8 mouse cellular contexts compared by ENCODE assay signal in genomic region chr3:89213803-89214530, GRCm38 (mm10). TPM values are rescaled to one million over a fixed set of nuclear protein-coding genes. Genes with fewer than 3 reads are reported as not detected.
DNase-seq lines count a peak whose midpoint lies in the region; ATAC-seq and TF ChIP-seq lines count a peak whose summit lies in the region.

No protein-coding gene starts in this region.

- TF ChIP-seq CTCF in G1E (IDR thresholded peaks at IDR 0.05; ENCODE audit: low read depth, low read length) = no peak
- TF ChIP-seq CTCF in layer of hippocampus, adult 2 months (conservative IDR thresholded peaks at IDR 0.05) = no peak
- TF ChIP-seq CTCF in lung, adult 2 months (IDR thresholded peaks at IDR 0.05; ENCODE audit: insufficient read depth, low read length) = no peak

- H3K4me1 ChIP-seq in G1E (ENCODE audit: insufficient read depth, low read depth, low read length) = peaks cover 56% of the 10 kb centered on the region
- peaks cover 39% of the 10 kb centered on the region for H3K4me1 ChIP-seq in forebrain, embryonic 15.5 days
- H3K4me1 ChIP-seq in lung, adult 2 months (ENCODE audit: control insufficient read depth, insufficient read depth, low read length) = peaks cover 9% of the 10 kb centered on the region
- peaks cover 48% of the 10 kb centered on the region for H3K4me1 ChIP-seq in neural tube, embryonic 15.5 days

- H3K27ac ChIP-seq in forebrain, embryonic 15.5 days (replicated peaks) = peak overlapping the region; percentile 98
- peak overlapping the region; percentile 97 for H3K27ac ChIP-seq in layer of hippocampus, adult 2 months
- H3K27ac ChIP-seq in neural tube, embryonic 15.5 days (replicated peaks) = peak overlapping the region; percentile 99

- peak; percentile 96 for DNase-seq in G1E (ENCODE audit: low spot score)
- peak; percentile 86 for DNase-seq in cerebellum, adult 11-12 months
- peak; percentile 92 for DNase-seq in heart, postnatal 25 days (ENCODE audit: low spot score)
- DNase-seq in layer of hippocampus, adult 2 months (ENCODE audit: low spot score in 2 of 2) = peak; percentile 88 to 92
- DNase-seq in lung, adult 2 months = peak; percentile 93
- DNase-seq in testis, postnatal 10 days (ENCODE audit: low spot score) = peak; percentile 95

- H3K4me3 ChIP-seq in G1E (ENCODE audit: low read depth, low read length) = peak overlapping the region; percentile 86
- peak overlapping the region; percentile 80 for H3K4me3 ChIP-seq in forebrain, embryonic 15.5 days
- peak overlapping the region; percentile 83 for H3K4me3 ChIP-seq in layer of hippocampus, adult 2 months
- peak overlapping the region; percentile 96 for H3K4me3 ChIP-seq in lung, adult 2 months (replicated peaks; ENCODE audit: extremely low read depth, low read depth, low read length)
- peak overlapping the region; percentile 79 for H3K4me3 ChIP-seq in neural tube, embryonic 15.5 days (replicated peaks)

- peak; percentile 69 for ATAC-seq in G1E (ENCODE audit: extremely low read depth, insufficient number of reproducible peaks, low FRiP score, poor library complexity, severe bottlenecking)
- ATAC-seq in forebrain, embryonic 15.5 days (replicated peaks) = peak; percentile 85
- ATAC-seq in neural tube, embryonic 15.5 days (ENCODE audit: low FRiP score) = peak; percentile 91

- H3K9me3 ChIP-seq in G1E (replicated peaks) = no peaks in the 10 kb centered on the region
- no peaks in the 10 kb centered on the region for H3K9me3 ChIP-seq in forebrain, embryonic 15.5 days
- H3K9me3 ChIP-seq in neural tube, embryonic 15.5 days (replicated peaks) = no peaks in the 10 kb centered on the region

- intact Hi-C loops in heart, postnatal 25 days (cut with DNase I) = loop anchor here (2.0 kb wide), 1 partner anchor 17 kb away; no protein-coding TSS in a partner anchor

- peaks cover 13% of the 10 kb centered on the region for H3K27me3 ChIP-seq in G1E (ENCODE audit: insufficient read depth, low read length)
- no peaks in the 10 kb centered on the region for H3K27me3 ChIP-seq in forebrain, embryonic 15.5 days
- H3K27me3 ChIP-seq in neural tube, embryonic 15.5 days (replicated peaks) = no peaks in the 10 kb centered on the region

- peak; percentile 67; the same call in 1 of the 2 replicates for TF ChIP-seq POLR2A in lung, adult 2 months (IDR thresholded peaks at IDR 0.05; ENCODE audit: borderline replicate concordance, extremely low read depth, low read depth, low read length)

- H3K9ac ChIP-seq in forebrain, embryonic 15.5 days (replicated peaks) = peak overlapping the region; percentile 79
- peak overlapping the region; percentile 68 for H3K9ac ChIP-seq in neural tube, embryonic 15.5 days (replicated peaks)

- WGBS in forebrain, embryonic 15.5 days = under 1% methylated on average over 67 of the region's 69 CpGs
- WGBS in lung, adult 2 months = 1% methylated on average over 69 of the region's 69 CpGs
- WGBS in neural tube, embryonic 15.5 days = under 1% methylated on average over 69 of the region's 69 CpGs

- H3K36me3 ChIP-seq in G1E (replicated peaks) = peaks cover 38% of the 10 kb centered on the region
- H3K36me3 ChIP-seq in forebrain, embryonic 15.5 days = peaks cover 15% of the 10 kb centered on the region
- peaks cover 21% of the 10 kb centered on the region for H3K36me3 ChIP-seq in neural tube, embryonic 15.5 days

- H3K4me2 ChIP-seq in forebrain, embryonic 15.5 days (replicated peaks) = peak overlapping the region; percentile 94
- H3K4me2 ChIP-seq in neural tube, embryonic 15.5 days = peak overlapping the region; percentile 85

RNA-seq across cellular contexts. Expression of gene Thbs3, which starts 1.0 kb away (rescaled TPM):
- total RNA-seq in G1E (2014; fragmentation: Nextera tagmentation) (1.5 and 2.4 TPM in 2 replicates), G1E (2017) (3.1 and 3.4 TPM in 2 replicates)
- 0.49 and 0.67 TPM in 2 replicates for polyA plus RNA-seq in G1E (2012)
- polyA plus RNA-seq in forebrain, embryonic 15.5 days (2015; fragmentation: Nextera tagmentation; extraction: Ambion mirVana) = 67.0 and 68.3 TPM in 2 replicates
- total RNA-seq in heart, postnatal 25 days (2021) = 1 to 10 TPM; 6.1 to 7.2 TPM
- total RNA-seq in layer of hippocampus, adult 2 months (2021) = 10 to 100 TPM; 42.6 to 43.8 TPM
- 134 and 139 TPM in 2 replicates for polyA plus RNA-seq in lung, adult 2 months (2012; rRNA removed)
- polyA plus RNA-seq in neural tube, embryonic 15.5 days (2015; fragmentation: Nextera tagmentation; extraction: Ambion mirVana) = 38.6 and 48.2 TPM in 2 replicates

RNA-seq across cellular contexts. Expression of gene Gba, which starts 11.2 kb away (rescaled TPM):
- total RNA-seq in G1E (2014; fragmentation: Nextera tagmentation) (30.1 and 36.1 TPM in 2 replicates), G1E (2017) (69.6 and 72.4 TPM in 2 replicates)
- polyA plus RNA-seq in G1E (2012) = 3.0 and 6.0 TPM in 2 replicates
- polyA plus RNA-seq in forebrain, embryonic 15.5 days (2015; fragmentation: Nextera tagmentation; extraction: Ambion mirVana) = 39.2 and 42.7 TPM in 2 replicates
- total RNA-seq in heart, postnatal 25 days (2021) = 10 to 100 TPM; 18.2 to 20.9 TPM
- 10 to 100 TPM; 55.7 to 67.9 TPM for total RNA-seq in layer of hippocampus, adult 2 months (2021)
- 56.4 and 94.2 TPM in 2 replicates for polyA plus RNA-seq in lung, adult 2 months (2012; rRNA removed)
- 45.5 and 47.9 TPM in 2 replicates for polyA plus RNA-seq in neural tube, embryonic 15.5 days (2015; fragmentation: Nextera tagmentation; extraction: Ambion mirVana)

RNA-seq across cellular contexts. Expression of gene Mtx1, which starts 12.9 kb away (rescaled TPM):
- total RNA-seq in G1E (2014; fragmentation: Nextera tagmentation) (42.6 and 54.5 TPM in 2 replicates), G1E (2017) (82.5 and 100 TPM in 2 replicates)
- 311 and 404 TPM in 2 replicates for polyA plus RNA-seq in G1E (2012)
- polyA plus RNA-seq in forebrain, embryonic 15.5 days (2015; fragmentation: Nextera tagmentation; extraction: Ambion mirVana) = 172 and 175 TPM in 2 replicates
- 10 to 100 TPM; 62.3 to 62.6 TPM for total RNA-seq in heart, postnatal 25 days (2021)
- 100 to 1,000 TPM; 100 to 102 TPM for total RNA-seq in layer of hippocampus, adult 2 months (2021)
- 107 and 110 TPM in 2 replicates for polyA plus RNA-seq in lung, adult 2 months (2012; rRNA removed)
- 159 and 171 TPM in 2 replicates for polyA plus RNA-seq in neural tube, embryonic 15.5 days (2015; fragmentation: Nextera tagmentation; extraction: Ambion mirVana)

RNA-seq across cellular contexts. Expression of gene Muc1, which starts 14.9 kb away (rescaled TPM):
- total RNA-seq in G1E (2014; fragmentation: Nextera tagmentation) = 0.34 TPM in 1 of 2 replicates, not detected in the other
- 0.06 and 0.16 TPM in 2 replicates for total RNA-seq in G1E (2017)
- not detected in 2 replicates for polyA plus RNA-seq in G1E (2012)
- 1.1 and 1.8 TPM in 2 replicates for polyA plus RNA-seq in forebrain, embryonic 15.5 days (2015; fragmentation: Nextera tagmentation; extraction: Ambion mirVana)
- under 1 TPM; 0.22 to 0.39 TPM for total RNA-seq in heart, postnatal 25 days (2021)
- total RNA-seq in layer of hippocampus, adult 2 months (2021) = 1 to 10 TPM in 1 of 2 experiments, under 1 TPM in 1; 0.31 to 1.3 TPM
- 294 and 354 TPM in 2 replicates for polyA plus RNA-seq in lung, adult 2 months (2012; rRNA removed)
- 0.56 and 0.79 TPM in 2 replicates for polyA plus RNA-seq in neural tube, embryonic 15.5 days (2015; fragmentation: Nextera tagmentation; extraction: Ambion mirVana)

RNA-seq across cellular contexts. Expression of gene Fam189b, which starts 31.0 kb away (rescaled TPM):
- 2.2 and 3.5 TPM in 2 replicates for total RNA-seq in G1E (2014; fragmentation: Nextera tagmentation)
- total RNA-seq in G1E (2017) = 1.1 TPM in 2 replicates
- 11.9 and 14.8 TPM in 2 replicates for polyA plus RNA-seq in G1E (2012)
- polyA plus RNA-seq in forebrain, embryonic 15.5 days (2015; fragmentation: Nextera tagmentation; extraction: Ambion mirVana) = 22.3 and 24.6 TPM in 2 replicates
- total RNA-seq in heart, postnatal 25 days (2021) = 1 to 10 TPM; 5.2 to 5.7 TPM
- total RNA-seq in layer of hippocampus, adult 2 months (2021) = 10 to 100 TPM; 61.6 to 61.7 TPM
- 36.7 and 39.0 TPM in 2 replicates for polyA plus RNA-seq in lung, adult 2 months (2012; rRNA removed)
- polyA plus RNA-seq in neural tube, embryonic 15.5 days (2015; fragmentation: Nextera tagmentation; extraction: Ambion mirVana) = 41.4 and 47.2 TPM in 2 replicates

Comparison
In these comparisons a context has a peak if more than half of its experiments do, and no peak if none do; other contexts are left out.
1. Peak in every context shown above with its lines: DNase-seq, ATAC-seq, H3K4me3 ChIP-seq and H3K27ac ChIP-seq.
2. RNA of gene Thbs3, which starts 1.0 kb away (polyA plus RNA-seq): 134 to 139 TPM in lung, adult 2 months, 67.0 to 68.3 TPM in forebrain, embryonic 15.5 days and 38.6 to 48.2 TPM in neural tube, embryonic 15.5 days; 0.49 to 0.67 TPM in G1E; every median in the first group is over 10 times any median in the second.